Mouse (Mus musculus) stomach, postnatal 0 days (tissue): ENCODE results near the gene Catsperd. TPM values are rescaled to one million over a fixed set of nuclear protein-coding genes. Genes with fewer than 3 reads are reported as not detected.

ENCODE experiments used
- ATAC-seq: fragments of 200-750 bp; cut with Nextera tagmentation; 2 replicates; pipeline ENCODE4 v1.8.0; 2017; ENCODE audit not compliant: low FRiP score, low TSS enrichment
- DNase-seq: peaks from one replicate; pipeline ENCODE4 v3.0.0-alpha.2; 2016; ENCODE audit warnings: low spot score
- H3K27ac ChIP-seq: fragments of 300-500 bp; sonication (generic); replicated peaks from 2 replicates; pipeline ENCODE4 v1.5.1; 2014; ENCODE audit warnings: mild to moderate bottlenecking, control low read depth
- H3K27me3 ChIP-seq: fragments of 300-500 bp; sonication (generic); 2 replicates; pipeline ENCODE4 v1.6.1; 2014; ENCODE audit warnings: low read length; ENCODE audit not compliant: control insufficient read depth, insufficient read depth
- H3K36me3 ChIP-seq: fragments of 300-500 bp; sonication (generic); 2 replicates; pipeline ENCODE4 v1.6.1; 2014; ENCODE audit warnings: low read length, mixed read lengths; ENCODE audit not compliant: control insufficient read depth, insufficient read depth
- H3K4me1 ChIP-seq: fragments of 300-500 bp; sonication (generic); replicated peaks from 2 replicates; pipeline ENCODE4 v1.6.1; 2014; ENCODE audit warnings: antibody characterized with exemption; ENCODE audit not compliant: control insufficient read depth, insufficient read depth
- H3K4me2 ChIP-seq: fragments of 300-500 bp; sonication (generic); replicated peaks from 2 replicates; pipeline ENCODE4 v1.6.1; 2014; ENCODE audit warnings: low read depth, mild to moderate bottlenecking, control low read depth, moderate library complexity
- H3K4me3 ChIP-seq: fragments of 300-500 bp; sonication (generic); 2 replicates; pipeline ENCODE4 v1.5.1; 2014; ENCODE audit warnings: low read depth, low read length, control low read depth
- H3K9ac ChIP-seq: fragments of 300-500 bp; sonication (generic); 2 replicates; pipeline ENCODE4 v1.6.1; 2014; ENCODE audit warnings: mild to moderate bottlenecking, low read length, control low read depth, mixed read lengths
- H3K9me3 ChIP-seq: fragments of 300-500 bp; sonication (generic); 2 replicates; pipeline ENCODE4 v1.6.1; 2016; ENCODE audit warnings: low read length; ENCODE audit not compliant: control insufficient read depth
- CTCF ChIP-seq: IDR thresholded peaks from 2 replicates; pipeline ENCODE4 v1.5.1; 2016; ENCODE audit warnings: antibody characterized with exemption, low read depth, mild to moderate bottlenecking, moderate library complexity
- EP300 ChIP-seq: optimal IDR thresholded peaks from 2 replicates; pipeline ENCODE3; 2016; ENCODE audit warnings: antibody characterized with exemption
- WGBS: fragments of 180-500 bp; shearing (Covaris S2); extraction: QIAGEN DNeasy Blood & Tissue Kit; methylation state at CpG from one replicate; pipeline ENCODE4 v1.1.7; 2014; 5-methylcytosine and 5-hydroxymethylcytosine counted together
- polyA plus RNA-seq: library from polyadenylated mRNA; unstranded; fragments of >200 nt; fragmentation: Nextera tagmentation; extraction: Ambion mirVana; gene quantifications from 2 replicates; pipeline ENCODE4 v1.2.1, GENCODE M21; 2015

Gene Catsperd
- polyA plus RNA-seq, 1 experiment from 2014 or later, result 0.10 TPM

DNA sequence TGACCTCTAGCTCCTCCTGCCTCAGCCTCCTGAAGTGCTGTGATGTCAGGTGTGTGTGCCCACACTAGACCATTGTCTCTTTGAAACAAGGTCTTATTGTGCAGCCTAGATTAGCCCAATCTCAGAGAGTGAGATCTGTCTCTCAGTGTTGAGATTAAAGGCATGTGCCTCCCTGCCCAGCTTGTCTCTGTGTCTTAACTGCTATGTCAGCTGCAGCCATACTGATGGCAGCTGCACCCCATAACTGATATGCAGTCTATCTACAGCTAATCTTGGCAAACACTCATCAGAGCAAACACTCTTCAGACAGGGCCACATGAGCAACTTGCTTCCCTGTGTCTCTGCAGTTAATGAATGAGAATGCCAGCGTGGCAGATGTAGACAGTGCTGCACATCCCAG, 78.6 kb downstream of the Catsperd start:
- no peak for TF ChIP-seq EP300
- no peak for TF ChIP-seq CTCF
- Histone ChIP-seq H3K36me3 (peaks cover 67% of the 10 kb centered on the region), H3K4me1 (no peaks in the 10 kb centered on the region), H3K9ac (no peak overlapping the region), H3K4me2 (no peak overlapping the region), H3K27me3 (no peaks in the 10 kb centered on the region), H3K4me3 (no peak overlapping the region), H3K27ac (no peak overlapping the region), H3K9me3 (no peaks in the 10 kb centered on the region)
- ATAC-seq (no peak), DNase-seq (no peak)
- 95% methylated on average over 1 of the region's 1 CpGs for WGBS

DNA sequence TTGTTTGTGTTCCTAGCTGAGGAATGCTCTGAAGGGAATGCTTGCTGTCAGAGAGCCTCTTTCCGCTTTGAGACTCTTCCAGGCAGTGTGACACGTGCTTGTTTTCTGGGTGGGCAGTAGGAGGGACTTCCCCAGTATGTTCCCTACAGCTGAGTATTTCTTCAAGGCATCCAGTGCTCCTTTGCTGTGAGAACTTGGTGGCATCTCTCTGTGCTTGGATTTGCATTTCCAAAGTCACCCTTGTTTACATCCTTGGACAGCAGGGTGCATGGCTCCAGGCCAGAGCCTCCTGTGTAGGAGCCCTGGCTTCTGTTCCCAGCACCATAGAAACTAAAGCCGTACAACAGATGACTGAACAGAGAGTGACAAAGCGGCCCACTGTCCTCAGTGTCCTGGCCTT, 80.7 kb downstream of the Catsperd start:
- TF ChIP-seq EP300 (no peak), CTCF (no peak)
- H3K9ac ChIP-seq, result no peak overlapping the region
- ATAC-seq (no peak), DNase-seq (no peak)
- H3K9me3 ChIP-seq, result no peaks in the 10 kb centered on the region
- H3K36me3 ChIP-seq, result peaks cover 54% of the 10 kb centered on the region
- H3K27ac ChIP-seq, result no peak overlapping the region
- 78% methylated on average over 4 of the region's 4 CpGs for WGBS
- no peaks in the 10 kb centered on the region for H3K27me3 ChIP-seq
- H3K4me1 ChIP-seq, result no peaks in the 10 kb centered on the region
- no peak overlapping the region for H3K4me3 ChIP-seq
- H3K4me2 ChIP-seq, result no peak overlapping the region

DNA sequence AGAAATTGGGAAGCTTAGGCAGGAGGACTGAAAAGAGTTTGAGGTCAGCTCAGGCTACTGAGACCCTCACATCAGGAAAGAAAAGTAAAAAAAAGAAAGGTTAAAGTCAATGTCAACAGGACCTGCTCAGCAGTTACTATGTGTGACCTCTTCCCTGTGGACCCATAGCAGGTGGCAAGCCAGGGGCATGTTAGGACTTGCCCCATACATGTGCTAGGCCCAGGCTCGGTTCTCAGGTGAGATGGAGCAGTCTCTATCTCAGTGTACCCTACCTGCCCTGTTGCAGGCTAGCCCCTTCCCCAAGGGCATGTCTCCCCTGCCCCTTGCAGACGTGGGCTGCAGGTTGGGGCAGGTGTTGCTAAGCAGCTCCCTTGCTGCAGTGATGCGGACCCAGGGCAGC, 81.8 kb downstream of the Catsperd start:
- no peaks in the 10 kb centered on the region for H3K9me3 ChIP-seq
- no peak for DNase-seq
- H3K27me3 ChIP-seq, result no peaks in the 10 kb centered on the region
- TF ChIP-seq CTCF (no peak), EP300 (no peak)
- H3K4me1 ChIP-seq, result no peaks in the 10 kb centered on the region
- no peak overlapping the region for H3K4me3 ChIP-seq
- WGBS, result 74% methylated on average over 3 of the region's 3 CpGs
- no peak overlapping the region for H3K27ac ChIP-seq
- no peak for ATAC-seq
- peaks cover 50% of the 10 kb centered on the region for H3K36me3 ChIP-seq
- no peak overlapping the region for H3K9ac ChIP-seq
- no peak overlapping the region for H3K4me2 ChIP-seq

Other genes with a start within 250 kb of the Catsperd start
- 22.2 and 22.8 TPM in 2 replicates for gene Ptprs, start 151.7 kb upstream of the Catsperd start, polyA plus RNA-seq
- gene Znrf4, start 115.7 kb upstream of the Catsperd start, polyA plus RNA-seq, result not detected in 2 replicates
- 15.9 and 19.2 TPM in 2 replicates for gene Gm20219, start 73.8 kb upstream of the Catsperd start, polyA plus RNA-seq
- gene Safb2, start 43.6 kb upstream of the Catsperd start, polyA plus RNA-seq, result 25.4 and 28.8 TPM in 2 replicates
- gene Safb, start 43.3 kb upstream of the Catsperd start, polyA plus RNA-seq, result 34.7 and 38.6 TPM in 2 replicates
- 327 and 335 TPM in 2 replicates for gene 2410015M20Rik, start 18.4 kb upstream of the Catsperd start, polyA plus RNA-seq
- gene Rpl36, start 14.7 kb upstream of the Catsperd start, polyA plus RNA-seq, result 2,079 and 2,215 TPM in 2 replicates
- gene Lonp1, start 1.3 kb upstream of the Catsperd start, polyA plus RNA-seq, result 25.8 and 27.5 TPM in 2 replicates
- 34.5 and 35.4 TPM in 2 replicates for gene Ranbp3, start 45.2 kb downstream of the Catsperd start, polyA plus RNA-seq
- gene Ndufa11, start 89.6 kb downstream of the Catsperd start, polyA plus RNA-seq, result 584 and 595 TPM in 2 replicates
- 19.0 and 22.8 TPM in 2 replicates for gene Vmac, start 89.9 kb downstream of the Catsperd start, polyA plus RNA-seq
- 32.4 and 37.9 TPM in 2 replicates for gene Nrtn, start 129.4 kb downstream of the Catsperd start, polyA plus RNA-seq
- gene Dus3l, start 136.6 kb downstream of the Catsperd start, polyA plus RNA-seq, result 22.9 and 24.4 TPM in 2 replicates
- 0.38 and 0.65 TPM in 2 replicates for gene Prr22, start 142.1 kb downstream of the Catsperd start, polyA plus RNA-seq
- gene Rfx2, start 202.9 kb downstream of the Catsperd start, polyA plus RNA-seq, result 3.2 and 3.3 TPM in 2 replicates
- 0.04 TPM in 1 of 2 replicates, not detected in the other for gene Acsbg2, start 246.3 kb downstream of the Catsperd start, polyA plus RNA-seq
- 1.0 and 1.4 TPM in 2 replicates for gene 1700061G19Rik, start 247.3 kb downstream of the Catsperd start, polyA plus RNA-seq